Mouse (Mus musculus): Measurements from ENCODE around the gene Gm5157. TPM values are rescaled to one million over a fixed set of nuclear protein-coding genes. Genes with fewer than 3 reads are reported as not detected.
"Not testable (repeated sequence)": the region's sequence is repeated elsewhere in the genome, so short reads cannot be mapped to it uniquely, and the experiment has no call there.

Gm5157 gene
- polyA plus RNA-seq (2015; fragmentation: Nextera tagmentation; extraction: Ambion mirVana) = not detected in 2 replicates

DNA sequence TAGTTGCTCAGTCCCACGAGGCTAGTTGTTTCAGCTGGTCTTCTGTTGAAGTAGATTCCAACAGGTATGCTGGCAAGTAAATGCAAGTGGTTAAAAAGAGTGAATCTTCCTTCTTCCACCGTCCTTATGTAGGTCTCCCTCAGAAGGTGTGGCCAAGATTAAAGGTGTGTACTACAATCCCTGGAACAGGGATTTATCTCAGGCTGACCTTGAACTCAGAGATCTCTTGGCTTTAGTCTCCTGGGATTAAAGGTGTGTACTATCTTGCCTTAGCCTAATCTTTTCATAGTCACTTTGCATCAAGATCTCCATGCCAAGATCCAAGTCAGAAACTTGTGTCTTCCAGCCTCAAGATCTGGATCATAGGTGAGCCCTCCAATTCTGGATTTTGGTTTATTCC is at the start of gene Gm5157:
Gene Gm5157, minus strand, starts transcription at position 101 of the 400 bp plus-strand sequence.
- not testable (repeated sequence) for H3K4me2 ChIP-seq; H3K4me1 ChIP-seq (replicated peaks); ATAC-seq (ENCODE audit: low FRiP score, low read depth); H3K4me3 ChIP-seq; H3K27me3 ChIP-seq; H3K9me3 ChIP-seq; H3K27ac ChIP-seq (replicated peaks); H3K36me3 ChIP-seq; H3K9ac ChIP-seq
- 36% methylated on average over 1 of the region's 2 CpGs for WGBS

DNA sequence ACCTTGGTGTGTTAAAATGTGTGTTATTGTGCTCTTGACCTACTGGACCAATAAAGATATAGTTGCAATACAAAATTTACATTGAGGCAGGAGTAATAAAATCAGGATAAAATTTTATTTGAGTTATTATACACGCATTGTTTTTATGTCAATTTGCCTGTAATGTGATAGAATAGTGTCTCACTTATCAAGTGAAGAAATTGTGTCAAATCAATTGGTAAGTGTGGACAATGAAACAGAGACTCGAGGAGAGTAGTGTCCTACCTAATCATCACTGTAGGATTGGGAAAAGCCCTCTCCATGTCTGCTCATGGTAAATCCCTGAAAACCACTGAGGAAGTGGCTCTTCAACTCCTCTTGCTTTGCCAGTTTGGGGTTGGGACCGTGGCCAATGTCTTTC is 28.3 kb downstream of the Gm5157 start, which contains the start of gene Vmn1r123:
Gene Vmn1r123, plus strand, starts transcription at position 301 of the 400 bp plus-strand sequence.
- H3K4me3 ChIP-seq; H3K9ac ChIP-seq; H3K27me3 ChIP-seq; H3K36me3 ChIP-seq; H3K4me2 ChIP-seq; H3K9me3 ChIP-seq; H3K27ac ChIP-seq (replicated peaks); ATAC-seq (ENCODE audit: low FRiP score, low read depth); H3K4me1 ChIP-seq (replicated peaks): not testable (repeated sequence)
- 33% methylated on average over 1 of the region's 3 CpGs for WGBS

Other genes starting within 250 kb of the Gm5157 start
- gene Vmn1r119, start 178.0 kb downstream of the Gm5157 start, polyA plus RNA-seq (2015; fragmentation: Nextera tagmentation; extraction: Ambion mirVana) = not detected in 2 replicates
- gene Vmn1r120, start 136.6 kb downstream of the Gm5157 start, polyA plus RNA-seq (2015; fragmentation: Nextera tagmentation; extraction: Ambion mirVana) = not detected in 2 replicates
- gene Vmn1r121, start 91.9 kb downstream of the Gm5157 start, polyA plus RNA-seq (2015; fragmentation: Nextera tagmentation; extraction: Ambion mirVana) = not detected in 2 replicates
- not detected in 2 replicates for gene Vmn1r122, start 56.3 kb downstream of the Gm5157 start, polyA plus RNA-seq (2015; fragmentation: Nextera tagmentation; extraction: Ambion mirVana)
- gene Vmn1r123, start 28.2 kb downstream of the Gm5157 start, polyA plus RNA-seq (2015; fragmentation: Nextera tagmentation; extraction: Ambion mirVana) = not detected in 2 replicates
- gene Vmn1r124, start 70.2 kb upstream of the Gm5157 start, polyA plus RNA-seq (2015; fragmentation: Nextera tagmentation; extraction: Ambion mirVana) = not detected in 2 replicates
- gene Vmn1r125, start 81.8 kb upstream of the Gm5157 start, polyA plus RNA-seq (2015; fragmentation: Nextera tagmentation; extraction: Ambion mirVana) = not detected in 2 replicates
- not detected in 2 replicates for gene Vmn1r126, start 111.0 kb upstream of the Gm5157 start, polyA plus RNA-seq (2015; fragmentation: Nextera tagmentation; extraction: Ambion mirVana)
- gene Vmn1r127, start 129.4 kb upstream of the Gm5157 start, polyA plus RNA-seq (2015; fragmentation: Nextera tagmentation; extraction: Ambion mirVana) = not detected in 2 replicates
- gene Vmn1r128, start 158.9 kb upstream of the Gm5157 start, polyA plus RNA-seq (2015; fragmentation: Nextera tagmentation; extraction: Ambion mirVana) = not detected in 2 replicates
- not detected in 2 replicates for gene Vmn1r129, start 170.9 kb upstream of the Gm5157 start, polyA plus RNA-seq (2015; fragmentation: Nextera tagmentation; extraction: Ambion mirVana)
- gene Gm6882, start 242.3 kb upstream of the Gm5157 start, polyA plus RNA-seq (2015; fragmentation: Nextera tagmentation; extraction: Ambion mirVana) = not detected in 2 replicates